Mouse (Mus musculus) embryonic facial prominence, embryonic 12.5 days (tissue): ENCODE data around the gene Galc. TPM values are rescaled to one million over a fixed set of nuclear protein-coding genes. Genes with fewer than 3 reads are reported as not detected.

ENCODE experiments used
- ATAC-seq: fragments of 200-750 bp; cut with Nextera tagmentation; 2 replicates; pipeline ENCODE4 v1.8.0; 2017; ENCODE audit not compliant: insufficient number of reproducible peaks, insufficient read depth, low FRiP score, low TSS enrichment
- H3K27ac ChIP-seq: fragments of 300-500 bp; sonication (generic); 2 replicates; pipeline ENCODE4 v1.5.1; 2016; ENCODE audit warnings: mild to moderate bottlenecking
- H3K27me3 ChIP-seq: fragments of 300-500 bp; sonication (generic); 2 replicates; pipeline ENCODE4 v1.6.1; 2016; ENCODE audit warnings: mild to moderate bottlenecking, moderate library complexity
- H3K36me3 ChIP-seq: fragments of 300-500 bp; sonication (generic); 2 replicates; pipeline ENCODE4 v1.6.1; 2016; ENCODE audit warnings: mild to moderate bottlenecking
- H3K4me1 ChIP-seq: fragments of 300-500 bp; sonication (generic); 2 replicates; pipeline ENCODE4 v1.6.1; 2016
- H3K4me2 ChIP-seq: fragments of 300-500 bp; sonication (generic); replicated peaks from 2 replicates; pipeline ENCODE4 v1.6.1; 2016; ENCODE audit warnings: mild to moderate bottlenecking, moderate library complexity
- H3K4me3 ChIP-seq: fragments of 300-500 bp; sonication (generic); 2 replicates; pipeline ENCODE4 v1.5.1; 2016; ENCODE audit warnings: mild to moderate bottlenecking
- H3K9ac ChIP-seq: fragments of 300-500 bp; sonication (generic); 2 replicates; pipeline ENCODE4 v1.6.1; 2016; ENCODE audit warnings: mild to moderate bottlenecking, moderate library complexity
- H3K9me3 ChIP-seq: fragments of 300-500 bp; sonication (generic); 2 replicates; pipeline ENCODE4 v1.6.1; 2016; ENCODE audit warnings: mild to moderate bottlenecking, moderate library complexity
- WGBS: fragments of 180-500 bp; shearing (Covaris S2); methylation state at CpG from one replicate; pipeline ENCODE4 v1.1.7; 2016; 5-methylcytosine and 5-hydroxymethylcytosine counted together
- polyA plus RNA-seq: library from polyadenylated mRNA; unstranded; fragments of >200 nt; fragmentation: Nextera tagmentation; extraction: Ambion mirVana; gene quantifications from 2 replicates; pipeline ENCODE4 v1.2.1, GENCODE M21; 2016

The Galc gene
- polyA plus RNA-seq, 1 experiment from 2014 or later, result 10.2 TPM

DNA sequence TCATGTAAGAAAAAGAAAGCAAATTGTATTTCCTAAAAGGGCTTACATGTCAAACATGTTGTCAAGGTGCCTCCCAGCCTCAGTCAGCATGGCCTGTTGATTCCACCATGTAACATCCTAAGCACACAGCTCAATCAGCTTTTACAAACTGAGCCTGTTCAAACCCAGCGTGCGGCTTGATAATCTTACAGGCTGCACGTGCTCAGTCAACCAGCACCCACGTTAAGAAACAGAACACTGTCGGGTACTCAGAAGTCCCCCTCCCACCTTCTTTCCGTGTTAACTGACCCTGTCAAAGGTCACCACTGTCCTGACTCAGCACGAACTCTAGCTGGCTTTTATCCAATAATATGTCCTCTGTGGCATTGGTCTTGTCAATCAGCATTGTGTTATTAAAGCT is 13.2 kb upstream of the Galc start:
- H3K9ac ChIP-seq, result no peak overlapping the region
- H3K4me3 ChIP-seq, result no peak overlapping the region
- no peak overlapping the region for H3K4me2 ChIP-seq
- WGBS, result 72% methylated on average over 7 of the region's 7 CpGs
- no peak for ATAC-seq
- no peaks in the 10 kb centered on the region for H3K27me3 ChIP-seq
- no peaks in the 10 kb centered on the region for H3K36me3 ChIP-seq
- no peak overlapping the region for H3K27ac ChIP-seq
- no peaks in the 10 kb centered on the region for H3K9me3 ChIP-seq
- no peaks in the 10 kb centered on the region for H3K4me1 ChIP-seq

DNA sequence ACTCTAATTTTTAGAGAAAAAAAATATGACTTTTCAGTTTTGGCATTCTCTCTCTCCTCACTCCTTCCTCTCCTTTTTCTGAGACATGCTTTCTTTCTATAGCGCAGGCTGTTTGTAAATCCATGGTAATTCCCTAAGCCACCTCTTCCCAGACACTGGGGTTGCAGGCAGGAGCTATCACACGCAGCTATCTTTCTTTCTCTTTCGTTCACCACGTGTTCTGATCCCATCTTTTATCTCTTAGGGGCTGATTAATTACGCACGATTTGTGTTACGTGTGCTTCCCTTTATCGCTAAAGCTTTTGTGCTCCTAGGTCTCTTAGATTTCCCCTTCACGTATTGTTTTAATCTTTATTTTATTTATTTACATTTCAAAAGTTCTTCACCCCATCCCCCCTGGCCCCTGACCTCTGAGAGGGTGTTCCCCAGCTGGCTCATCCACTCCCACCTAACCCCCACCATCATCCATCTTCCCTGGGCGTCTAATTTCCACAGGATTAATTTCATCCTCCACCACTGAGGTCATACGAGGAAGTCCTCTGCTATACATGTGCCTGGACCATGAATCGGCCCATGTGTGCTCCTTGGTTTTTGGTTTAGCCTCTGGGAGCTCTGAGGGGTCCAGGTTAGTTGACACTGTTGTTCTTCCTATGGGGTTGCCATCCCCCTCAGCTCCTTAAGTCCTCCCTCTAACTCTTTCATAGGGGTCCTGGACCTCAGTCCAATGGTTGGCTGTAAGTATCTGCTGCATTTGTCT is 11.7 kb upstream of the Galc start:
- H3K27ac ChIP-seq, result no peak overlapping the region
- H3K9ac ChIP-seq, result no peak overlapping the region
- WGBS, result 66% methylated on average over 12 of the region's 12 CpGs
- H3K27me3 ChIP-seq, result no peaks in the 10 kb centered on the region
- H3K36me3 ChIP-seq, result no peaks in the 10 kb centered on the region
- no peak overlapping the region for H3K4me2 ChIP-seq
- no peaks in the 10 kb centered on the region for H3K9me3 ChIP-seq
- no peaks in the 10 kb centered on the region for H3K4me1 ChIP-seq
- no peak for ATAC-seq
- H3K4me3 ChIP-seq, result no peak overlapping the region

DNA sequence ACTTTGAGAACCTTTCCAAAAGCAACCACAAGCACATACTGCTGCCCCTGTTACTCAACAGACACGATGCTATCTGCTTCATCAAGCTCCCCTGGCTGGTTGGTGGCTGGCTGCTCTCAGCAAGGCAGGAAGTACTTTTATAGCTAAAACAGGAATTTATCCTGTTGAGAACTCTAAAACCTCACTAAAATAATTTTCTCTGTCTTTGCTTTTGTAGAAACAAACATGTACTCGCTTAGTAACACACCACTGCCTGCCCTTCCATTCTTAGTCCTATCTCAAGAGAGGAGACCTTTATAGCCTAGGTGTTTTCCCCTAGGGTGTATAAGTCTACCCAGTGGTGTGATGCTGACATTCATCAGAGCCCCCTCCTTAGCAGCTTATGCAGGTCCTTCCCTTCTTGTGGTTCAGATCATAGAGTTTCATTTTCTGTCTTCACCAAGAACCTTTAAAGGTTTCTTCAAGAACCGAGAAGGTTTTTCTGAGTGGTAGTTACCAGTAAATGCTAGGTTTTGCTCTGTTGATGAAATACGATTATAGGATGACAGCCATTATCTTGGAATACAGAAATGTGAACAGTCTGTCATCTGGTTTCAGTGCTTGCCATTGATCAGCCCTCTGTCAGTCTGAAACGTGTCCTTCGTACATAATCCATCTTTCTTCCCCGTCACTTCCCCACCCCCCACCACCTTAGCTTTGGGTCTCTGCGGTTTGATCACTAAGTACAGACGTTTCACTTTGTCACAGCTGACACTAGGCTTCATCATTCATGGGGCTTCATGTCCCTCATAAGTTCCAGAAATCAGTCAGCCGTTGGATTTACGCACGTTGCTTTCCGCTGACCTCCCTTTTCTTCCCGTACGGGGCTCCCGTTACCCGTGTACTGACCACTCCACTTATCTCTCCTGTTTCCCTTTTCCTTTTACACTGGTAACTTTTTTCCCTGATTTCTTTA is 10.8 kb upstream of the Galc start:
- 79% methylated on average over 17 of the region's 17 CpGs for WGBS
- no peak overlapping the region for H3K4me2 ChIP-seq
- no peak for ATAC-seq

DNA sequence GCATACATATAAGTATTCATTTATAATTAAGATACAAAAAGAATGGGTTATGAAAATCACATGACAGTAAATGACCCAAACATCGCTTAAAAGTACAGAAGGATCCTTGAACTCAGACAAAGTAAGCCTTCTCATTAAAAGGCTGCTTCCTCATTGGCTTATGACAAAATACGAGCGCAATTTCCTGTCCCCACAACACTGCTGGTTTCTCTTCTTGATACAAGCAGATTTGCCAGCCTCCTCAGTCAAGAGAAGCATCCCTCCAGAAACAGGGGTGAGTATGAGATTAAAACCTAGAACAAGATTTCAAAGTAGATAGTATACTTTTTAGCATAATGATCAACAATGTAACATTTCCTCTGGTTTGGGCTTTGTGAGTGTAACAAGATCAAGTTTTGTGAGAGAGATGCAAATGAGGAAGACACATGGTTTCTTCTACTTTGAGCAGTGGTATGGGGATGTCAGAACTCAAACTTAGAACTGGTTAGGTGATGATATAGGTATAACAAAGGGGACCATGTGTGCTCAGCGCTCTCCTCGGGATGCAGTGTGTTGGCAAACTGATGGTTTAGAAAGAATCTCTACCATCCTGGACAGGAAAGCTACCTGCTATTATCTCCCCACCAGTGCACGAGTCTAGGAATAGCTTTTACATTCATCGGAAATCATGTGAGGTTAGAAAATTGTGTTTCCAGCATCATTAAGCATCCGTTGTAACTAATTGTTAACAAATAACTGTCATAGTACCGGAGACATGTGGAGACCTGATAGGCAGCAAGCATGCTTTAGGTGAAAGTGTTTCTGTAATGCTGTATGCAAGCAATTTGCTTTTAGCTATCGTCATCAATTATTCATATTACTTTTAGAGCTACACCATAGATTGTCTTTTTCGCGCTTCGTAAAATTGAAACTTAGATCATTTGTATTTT is 9.4 kb upstream of the Galc start, which contains the start of gene Gpr65:
TSS of gene Gpr65 (plus strand) at position 195 of the 929 bp plus-strand sequence.
- Histone ChIP-seq H3K27me3 (no peaks in the 10 kb centered on the region), H3K4me2 (no peak within 1 kb of the TSS), H3K4me3 (no peak within 1 kb of the TSS), H3K36me3 (no peaks in the 10 kb centered on the region), H3K9ac (no peak within 1 kb of the TSS), H3K9me3 (no peaks in the 10 kb centered on the region), H3K27ac (no peak within 1 kb of the TSS), H3K4me1 (no peaks in the 10 kb centered on the region)
- 88% methylated on average over 13 of the region's 13 CpGs for WGBS
- ATAC-seq, result no peak

More for the DNA sequence above, 10.8 kb upstream of the Galc start:
- Histone ChIP-seq H3K4me3 (no peak overlapping the region), H3K27ac (no peak overlapping the region), H3K27me3 (no peaks in the 10 kb centered on the region), H3K36me3 (no peaks in the 10 kb centered on the region), H3K9ac (no peak overlapping the region), H3K9me3 (no peaks in the 10 kb centered on the region), H3K4me1 (no peaks in the 10 kb centered on the region)

DNA sequence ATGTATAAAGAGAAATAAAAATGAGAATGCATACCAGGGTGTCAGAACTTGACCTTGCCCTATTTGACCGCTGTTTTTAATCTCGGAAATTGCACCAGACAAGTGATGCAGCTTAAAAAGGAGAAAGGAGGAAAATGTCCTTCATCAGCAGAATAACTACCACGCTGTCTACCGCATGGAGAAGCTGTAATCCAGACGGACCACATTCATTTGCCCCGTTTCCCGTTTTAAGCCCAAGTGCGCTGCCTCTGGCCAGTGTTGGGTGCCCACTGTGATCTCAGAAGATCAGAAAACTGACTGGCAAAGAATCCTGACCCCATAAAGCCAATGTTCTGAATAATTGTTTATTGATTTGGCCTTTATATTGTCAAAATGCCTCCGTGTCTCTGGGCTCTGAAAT is 6.4 kb upstream of the Galc start:
- no peaks in the 10 kb centered on the region for H3K9me3 ChIP-seq
- H3K4me2 ChIP-seq, result no peak overlapping the region
- H3K27me3 ChIP-seq, result no peaks in the 10 kb centered on the region
- no peaks in the 10 kb centered on the region for H3K36me3 ChIP-seq
- H3K27ac ChIP-seq, result no peak overlapping the region
- WGBS, result 82% methylated on average over 9 of the region's 9 CpGs
- H3K9ac ChIP-seq, result no peak overlapping the region
- no peak overlapping the region for H3K4me3 ChIP-seq
- no peak for ATAC-seq
- H3K4me1 ChIP-seq, result no peaks in the 10 kb centered on the region

DNA sequence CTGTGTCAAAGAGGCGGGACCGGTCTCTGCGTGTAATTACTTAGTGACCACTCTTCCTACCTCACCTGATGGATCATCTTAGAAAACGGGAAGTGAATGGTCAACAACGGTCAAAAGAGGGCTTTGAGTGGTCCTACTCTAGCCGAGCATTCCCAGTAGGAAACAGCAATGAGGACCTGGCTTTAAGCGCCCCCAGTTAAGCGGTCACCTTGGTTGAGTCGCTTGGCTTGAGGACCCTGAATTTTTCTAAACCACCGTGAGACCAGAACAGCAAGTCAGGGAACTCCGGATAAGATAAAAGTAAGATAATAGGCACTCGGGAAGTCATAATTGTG is 226 bp upstream of the Galc start:
- peak; percentile 48 for ATAC-seq
- no peaks in the 10 kb centered on the region for H3K36me3 ChIP-seq
- H3K4me2 ChIP-seq, result peak overlapping the region; percentile 60
- peak overlapping the region; percentile 17; the same call in 1 of the 2 replicates for H3K27ac ChIP-seq
- 5% methylated on average over 12 of the region's 12 CpGs for WGBS
- peaks cover 5% of the 10 kb centered on the region; the same call in 1 of the 2 replicates for H3K4me1 ChIP-seq
- H3K9ac ChIP-seq, result peak overlapping the region; percentile 93
- H3K9me3 ChIP-seq, result no peaks in the 10 kb centered on the region
- H3K4me3 ChIP-seq, result peak overlapping the region; percentile 73
- H3K27me3 ChIP-seq, result no peaks in the 10 kb centered on the region

DNA sequence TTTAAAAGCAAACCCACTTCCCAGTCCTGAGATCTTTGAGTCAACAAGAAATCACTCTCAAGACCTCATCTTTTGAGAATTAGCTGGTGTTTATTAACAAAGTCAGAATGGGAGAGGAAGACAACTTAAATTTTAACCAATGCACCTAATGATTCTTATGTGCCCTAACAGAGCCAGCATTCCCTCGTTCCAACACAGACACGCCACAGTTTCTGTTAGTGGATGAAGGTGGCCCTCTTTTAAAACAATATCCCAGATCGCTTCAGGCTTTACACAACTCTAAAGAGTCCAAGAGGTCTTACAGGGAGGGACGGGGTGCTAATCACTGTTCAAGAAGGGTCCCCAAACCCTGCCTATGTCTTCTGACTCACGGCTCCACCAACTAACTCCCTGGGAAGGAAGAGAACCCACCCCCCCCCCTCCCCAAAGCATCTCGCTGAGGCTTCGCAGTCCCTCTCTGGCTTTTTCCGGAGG is 851 bp downstream of the Galc start:
- Histone ChIP-seq H3K9ac (peak overlapping the region; percentile 93), H3K27me3 (no peaks in the 10 kb centered on the region), H3K4me3 (peak overlapping the region; percentile 73), H3K36me3 (no peaks in the 10 kb centered on the region), H3K4me1 (peaks cover 5% of the 10 kb centered on the region; the same call in 1 of the 2 replicates), H3K27ac (peak overlapping the region; percentile 91), H3K4me2 (peak overlapping the region; percentile 60), H3K9me3 (no peaks in the 10 kb centered on the region)
- no peak; the same call in 1 of the 2 replicates for ATAC-seq
- 3% methylated on average over 8 of the region's 8 CpGs for WGBS

DNA sequence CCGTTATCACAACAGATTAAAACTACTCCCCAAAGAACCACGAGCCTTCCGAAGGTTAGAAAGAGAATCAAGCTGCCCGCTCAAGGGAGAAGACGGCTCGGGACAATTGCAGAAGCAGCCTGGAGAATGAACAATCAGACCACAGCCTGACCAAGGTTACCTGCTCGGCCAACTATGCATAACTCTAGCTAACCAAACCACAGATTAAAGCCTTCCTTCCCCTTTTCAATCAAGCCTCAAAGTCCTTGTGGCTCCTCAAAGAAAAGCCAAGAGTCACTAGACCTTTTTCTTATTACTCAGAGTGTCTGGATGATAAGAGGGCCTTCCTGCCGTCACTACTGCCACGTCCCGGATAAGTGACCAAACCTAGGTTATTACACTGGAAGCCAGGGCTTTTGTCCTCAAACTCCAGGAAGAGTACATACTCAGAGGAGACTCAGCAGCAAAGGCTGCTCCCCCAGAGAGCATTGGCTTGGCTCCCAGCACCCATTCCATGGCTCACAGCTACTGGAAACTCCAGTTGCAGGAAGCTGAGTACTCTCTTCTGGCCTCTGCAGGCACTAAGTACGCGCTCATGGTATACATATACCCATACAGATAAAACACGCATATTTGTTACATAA is 3.8 kb downstream of the Galc start:
- Histone ChIP-seq H3K27ac (no peak overlapping the region), H3K36me3 (no peaks in the 10 kb centered on the region), H3K27me3 (no peaks in the 10 kb centered on the region), H3K9ac (no peak overlapping the region), H3K9me3 (no peaks in the 10 kb centered on the region), H3K4me1 (peaks cover 5% of the 10 kb centered on the region; the same call in 1 of the 2 replicates), H3K4me3 (no peak overlapping the region), H3K4me2 (no peak overlapping the region)
- WGBS, result 89% methylated on average over 13 of the region's 13 CpGs
- ATAC-seq, result no peak

DNA sequence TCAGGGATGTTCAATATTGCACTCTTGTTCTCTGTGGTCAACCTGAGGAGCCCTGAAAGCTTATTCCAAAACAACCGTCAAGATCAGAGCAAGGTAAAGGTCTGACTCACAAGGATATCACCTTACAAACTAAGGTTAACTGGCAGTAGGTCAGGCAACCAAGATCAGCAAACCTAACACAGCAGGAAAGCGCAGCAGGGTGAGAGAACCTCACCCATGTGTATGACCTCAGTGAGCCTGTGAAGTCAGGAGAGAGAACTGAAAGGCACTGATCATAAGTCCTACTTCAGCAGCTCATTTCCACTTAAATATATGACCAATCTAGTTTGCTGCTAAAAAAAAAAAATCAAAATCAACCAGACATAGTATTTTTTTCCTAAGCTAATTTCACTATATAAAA is 6.8 kb downstream of the Galc start:
- no peak for ATAC-seq
- Histone ChIP-seq H3K4me3 (no peak overlapping the region), H3K4me1 (peaks cover 3% of the 10 kb centered on the region; the same call in 1 of the 2 replicates), H3K36me3 (peaks cover 5% of the 10 kb centered on the region; the same call in 1 of the 2 replicates), H3K9me3 (no peaks in the 10 kb centered on the region), H3K4me2 (no peak overlapping the region), H3K27me3 (no peaks in the 10 kb centered on the region), H3K27ac (no peak overlapping the region), H3K9ac (no peak overlapping the region)
- 60% methylated on average over 2 of the region's 2 CpGs for WGBS

DNA sequence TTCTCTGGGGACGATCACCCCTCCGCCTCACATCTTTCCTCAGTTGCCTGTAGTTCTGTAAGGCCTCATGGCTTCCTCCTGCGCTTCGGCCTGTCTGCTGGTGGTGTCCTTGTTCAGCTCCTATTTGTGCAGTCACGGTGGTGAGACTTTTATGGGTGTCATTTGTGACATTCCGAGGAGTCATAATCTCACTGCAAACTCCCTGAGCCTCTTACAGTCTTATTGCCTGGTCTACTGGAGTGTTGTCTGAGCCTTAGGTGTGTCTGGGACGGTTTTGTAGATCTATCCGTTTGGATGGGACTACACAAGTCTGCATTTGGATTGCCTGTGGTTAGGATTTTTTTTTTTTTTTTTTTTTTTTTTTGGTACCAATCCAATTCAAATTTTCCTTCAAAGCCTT is 8.9 kb downstream of the Galc start:
- no peak overlapping the region for H3K27ac ChIP-seq

More for the DNA sequence above, 8.9 kb downstream of the Galc start:
- Histone ChIP-seq H3K4me3 (no peak overlapping the region), H3K9ac (no peak overlapping the region), H3K27me3 (no peaks in the 10 kb centered on the region), H3K4me1 (no peaks in the 10 kb centered on the region), H3K36me3 (peaks cover 5% of the 10 kb centered on the region; the same call in 1 of the 2 replicates), H3K4me2 (no peak overlapping the region), H3K9me3 (no peaks in the 10 kb centered on the region)
- ATAC-seq, result no peak
- 92% methylated on average over 8 of the region's 8 CpGs for WGBS
